Mouse (Mus musculus) left cerebral cortex, adult 11 months (tissue): Measurements from ENCODE around the gene Ndufs6.

Experiments
- DNase-seq: peaks from one replicate; pipeline ENCODE4 v3.0.0; 2022; ENCODE audit warnings: low spot score

Gene Ndufs6

DNA sequence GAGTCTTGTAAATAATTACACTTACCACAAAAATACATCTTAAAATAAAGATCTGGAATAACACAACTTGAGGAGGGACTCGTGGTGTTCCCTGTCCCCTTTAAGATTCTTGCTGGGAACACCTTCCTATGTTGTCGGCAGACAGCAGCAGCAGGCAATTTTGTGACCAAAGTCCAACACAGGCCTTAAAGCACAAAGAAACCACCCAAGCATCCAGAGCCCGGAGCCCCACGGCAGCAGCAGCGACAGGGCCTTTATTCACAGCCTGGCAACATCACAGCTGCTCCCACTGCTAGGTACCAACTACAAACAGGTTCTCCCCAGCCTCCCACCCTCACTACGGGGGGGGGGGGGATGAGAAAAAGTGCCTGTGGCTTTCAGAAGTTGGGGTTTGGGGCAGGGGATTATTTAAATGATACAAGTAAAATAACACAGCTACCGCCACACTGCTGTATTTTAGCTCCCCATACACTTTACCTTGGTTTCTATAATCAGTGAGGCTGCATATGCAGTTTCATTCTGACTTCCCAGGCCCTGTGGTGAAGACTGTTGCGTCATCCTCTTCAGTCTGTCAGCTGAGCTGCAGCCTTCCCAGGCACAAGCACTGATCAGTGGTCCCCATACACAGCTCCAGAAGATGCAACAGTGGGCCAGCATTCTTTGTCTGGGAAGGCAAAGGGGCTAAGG, 22.8 kb downstream of the Ndufs6 start:
- DNase-seq: no peak

- no peak for DNase-seq
Measured at GRCm38 (mm10) chr13:73304729-73305128, 23.6 kb downstream of the Ndufs6 start.

GRCm38 (mm10) chr13:73299322-73299721, 29.0 kb downstream of the Ndufs6 start:
- no peak for DNase-seq

DNA sequence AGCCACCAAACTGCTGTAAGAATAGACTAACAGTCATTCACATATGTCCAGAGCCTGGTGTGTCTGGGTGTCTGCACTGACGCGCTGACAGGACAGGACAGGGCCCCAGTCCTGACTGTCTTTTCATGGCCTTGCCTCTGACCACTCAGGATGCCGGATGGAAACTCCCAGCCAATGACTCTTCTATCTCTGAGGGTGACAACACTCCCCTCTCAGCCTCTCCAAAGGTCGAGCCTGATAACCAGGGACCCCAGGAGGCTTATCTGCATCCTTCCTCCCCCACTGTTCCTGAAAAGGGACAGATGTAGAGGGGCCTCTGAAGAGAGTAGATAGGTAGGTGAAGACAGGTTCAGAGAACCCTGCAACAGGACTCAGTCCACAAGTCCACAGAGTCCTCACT, 29.6 kb downstream of the Ndufs6 start:
- DNase-seq: no peak

DNA sequence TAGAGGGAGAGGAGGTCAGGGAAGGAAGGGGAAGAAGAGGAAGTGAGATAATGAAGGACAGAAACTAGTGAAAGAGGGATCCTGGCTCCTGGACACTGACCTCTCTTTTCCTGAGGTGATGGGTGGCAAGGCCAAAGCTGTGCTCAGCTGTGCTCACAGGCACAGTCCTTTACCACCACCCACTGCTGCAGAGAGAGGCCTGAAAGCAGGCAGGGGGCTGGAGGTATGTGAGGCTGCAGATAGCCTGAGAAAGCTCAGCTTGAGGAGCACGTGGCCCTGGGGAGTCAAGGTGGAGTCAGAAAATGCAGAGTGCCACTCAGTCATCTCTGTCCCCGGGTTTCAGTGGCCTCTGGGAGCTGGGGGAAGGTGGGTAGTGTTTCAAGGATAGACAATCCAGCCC, 37.2 kb downstream of the Ndufs6 start:
- DNase-seq: no peak

DNA sequence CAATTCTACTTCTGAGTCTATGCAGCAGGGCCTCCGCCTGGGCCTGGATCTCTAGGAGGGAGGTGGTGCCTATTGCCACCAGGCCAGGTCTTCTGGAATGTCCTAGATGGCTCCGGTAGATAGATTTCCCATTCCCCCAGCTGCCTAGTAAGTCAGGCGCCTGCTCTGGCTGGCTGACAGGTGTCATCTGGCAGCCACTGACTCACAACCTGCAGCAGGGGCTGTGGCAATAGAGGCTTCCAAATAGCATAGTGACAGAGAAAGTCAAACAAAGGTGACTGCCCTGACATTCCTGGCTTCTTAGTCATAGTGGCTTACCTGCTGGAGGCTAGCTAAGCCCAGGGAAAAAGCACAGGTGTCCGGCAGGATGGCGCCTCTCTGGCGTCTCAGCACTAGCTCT, 38.1 kb downstream of the Ndufs6 start:
- no peak for DNase-seq

DNA sequence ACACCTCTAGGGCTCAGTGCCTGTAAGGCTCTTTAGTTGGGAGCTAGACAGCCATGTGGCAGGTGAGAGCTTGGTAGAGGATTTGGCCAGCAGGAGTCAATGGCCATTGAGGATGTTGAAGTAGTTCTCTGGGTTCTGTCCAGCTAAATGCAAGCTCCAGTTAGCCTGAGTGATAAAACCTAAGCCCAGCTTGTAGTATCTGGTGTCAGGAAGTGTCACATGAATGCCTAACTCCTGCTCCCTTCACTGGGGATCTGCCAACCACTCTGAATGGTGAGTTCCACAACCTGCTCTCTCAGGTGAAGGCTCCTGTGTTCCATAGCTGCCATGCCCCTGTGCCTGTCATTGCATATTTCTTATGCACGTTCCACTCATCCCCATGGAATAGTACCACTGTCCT, 44.8 kb downstream of the Ndufs6 start:
- no peak for DNase-seq

- DNase-seq: no peak
Measured at GRCm38 (mm10) chr13:73282407-73282806, 45.9 kb downstream of the Ndufs6 start.

GRCm38 (mm10) chr13:73279196-73279595, 49.1 kb downstream of the Ndufs6 start:
- no peak for DNase-seq

- no peak for DNase-seq
Measured at GRCm38 (mm10) chr13:73277797-73278196, 50.5 kb downstream of the Ndufs6 start.

GRCm38 (mm10) chr13:73277361-73277760, 51.0 kb downstream of the Ndufs6 start:
- no peak for DNase-seq

GRCm38 (mm10) chr13:73273536-73273935, 54.8 kb downstream of the Ndufs6 start:
- DNase-seq: no peak

DNA sequence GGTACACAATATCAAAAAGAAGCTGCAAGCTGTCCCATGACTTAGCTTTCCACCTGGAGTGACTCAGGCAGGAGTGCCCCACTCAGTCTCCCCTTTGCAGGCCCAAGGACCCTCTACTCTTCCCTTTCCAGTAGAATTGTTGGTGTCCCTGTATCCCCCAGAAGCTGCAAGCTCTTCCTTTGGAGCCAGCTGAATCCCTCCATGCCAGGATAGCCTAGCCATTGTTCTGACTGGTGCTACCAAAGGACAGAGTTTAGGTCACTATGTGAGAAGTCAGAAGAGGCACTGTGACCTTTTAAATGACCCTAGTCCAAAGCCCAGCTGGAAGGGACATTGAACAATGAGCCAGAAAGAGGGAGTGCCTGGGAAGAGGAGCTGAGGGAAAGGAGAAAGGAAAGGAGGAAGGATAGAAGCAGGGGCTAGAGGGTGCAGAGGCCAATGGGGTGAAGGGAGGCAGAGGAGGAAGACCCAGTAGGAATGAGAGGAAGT, 55.5 kb downstream of the Ndufs6 start:
- DNase-seq: no peak

- DNase-seq: no peak
Measured at GRCm38 (mm10) chr13:73271336-73272242, 56.8 kb downstream of the Ndufs6 start.

- DNase-seq: no peak
Measured at GRCm38 (mm10) chr13:73270451-73271081, 57.8 kb downstream of the Ndufs6 start.

DNA sequence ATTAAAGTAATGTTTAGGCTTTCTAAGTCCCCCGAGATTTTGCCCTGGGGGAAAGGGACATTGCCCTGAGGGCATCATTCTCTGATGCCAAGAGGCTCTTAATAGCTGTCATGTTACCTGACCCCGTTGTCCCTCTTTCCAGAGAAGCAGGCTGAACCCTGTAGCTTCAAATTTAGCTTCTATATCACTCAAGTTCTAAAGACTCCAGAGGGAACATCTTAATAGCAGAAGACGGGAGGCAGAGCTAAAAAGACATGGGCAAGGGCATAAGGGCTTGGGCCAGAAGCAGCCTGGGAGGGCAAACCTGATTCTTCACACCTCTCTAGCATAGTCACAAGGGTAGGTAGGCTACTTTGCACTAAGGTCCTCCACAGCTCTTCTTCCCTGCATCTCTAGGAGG, 58.5 kb downstream of the Ndufs6 start:
- no peak for DNase-seq
